Mouse (Mus musculus) left cerebral cortex, postnatal 10 days (tissue): ENCODE data around the gene Actb. TPM values are rescaled to one million over a fixed set of nuclear protein-coding genes. Genes with fewer than 3 reads are reported as not detected.
"Not testable (repeated sequence)": the region's sequence is repeated elsewhere in the genome, so short reads cannot be mapped to it uniquely, and the experiment has no call there.

ENCODE experiments used
- DNase-seq, 2 experiments: peaks; one replicate each; pipeline ENCODE4 v3.0.0; 2021 to 2022; ENCODE audit warnings: low spot score in 2 of 2, mixed read lengths in 1 of 2; ENCODE audit errors: extremely low spot score in 1 of 2
- intact Hi-C: fragments of 180-260 bp; cut with DNase I; formaldehyde crosslinking; loops from one replicate; pipeline ENCODE4 v1.15.1; 2025
- total RNA-seq, 2 experiments: library from RNA; stranded (reverse); gene quantifications; 2 replicates each; pipeline ENCODE4 v1.2.3; 2021

The Actb gene
- total RNA-seq, 2 experiments from 2014 or later = 3,611 to 3,673 TPM

GRCm38 (mm10) chr5:142891396-142891795, 15.2 kb downstream of the Actb start:
- DNase-seq = no peak

GRCm38 (mm10) chr5:142887533-142887932, 19.0 kb downstream of the Actb start:
- not testable (repeated sequence) for DNase-seq

More at GRCm38 (mm10) chr5:142891396-142891795, 15.2 kb downstream of the Actb start:
- intact Hi-C loops = no loop called here

GRCm38 (mm10) chr5:142886761-142887160, 19.8 kb downstream of the Actb start:
- peak in 1 of 2 experiments; percentile 39 for DNase-seq
- intact Hi-C loops = no loop called here

More at GRCm38 (mm10) chr5:142887533-142887932, 19.0 kb downstream of the Actb start:
- intact Hi-C loops = not testable (repeated sequence)

- intact Hi-C loops = no loop called here
- no peak for DNase-seq
These were observed 20.4 kb downstream of the Actb start for GRCm38 (mm10) chr5:142886181-142886580.

- intact Hi-C loops = no loop called here
These were observed 24.1 kb downstream of the Actb start for GRCm38 (mm10) chr5:142882471-142882870.

GRCm38 (mm10) chr5:142881936-142882335, 24.6 kb downstream of the Actb start:
- no peak for DNase-seq
- intact Hi-C loops = no loop called here

More at GRCm38 (mm10) chr5:142882471-142882870, 24.1 kb downstream of the Actb start:
- no peak for DNase-seq

- intact Hi-C loops = no loop called here
- peak in 1 of 2 experiments; percentile 59 for DNase-seq
These were observed 25.6 kb downstream of the Actb start for GRCm38 (mm10) chr5:142880806-142881516.

- DNase-seq = peak in 1 of 2 experiments; percentile 46
- intact Hi-C loops = no loop called here
These were observed 26.3 kb downstream of the Actb start for GRCm38 (mm10) chr5:142880246-142880645.

- intact Hi-C loops = loop anchor here (2.0 to 5.0 kb wide), 3 partner anchors 53 to 188 kb away; no protein-coding TSS in a partner anchor
- DNase-seq = peak; percentile 72 to 87
These were observed 27.0 kb downstream of the Actb start for GRCm38 (mm10) chr5:142879318-142880175.

- intact Hi-C loops = loop anchor here (2.0 to 5.0 kb wide), 3 partner anchors 54 to 189 kb away; no protein-coding TSS in a partner anchor
- peak in 1 of 2 experiments; percentile 74 for DNase-seq
These were observed 28.0 kb downstream of the Actb start for GRCm38 (mm10) chr5:142878570-142878969.

- peak; percentile 88 to 92 for DNase-seq
- intact Hi-C loops = loop anchor here (2.0 to 5.0 kb wide), 3 partner anchors 55 to 190 kb away; no protein-coding TSS in a partner anchor
These were observed 28.9 kb downstream of the Actb start for GRCm38 (mm10) chr5:142877337-142878280.

GRCm38 (mm10) chr5:142876896-142877295, 29.7 kb downstream of the Actb start:
- no peak for DNase-seq
- intact Hi-C loops = loop anchor here (5.0 kb wide), 2 partner anchors 160 to 190 kb away; no protein-coding TSS in a partner anchor

- no peak for DNase-seq
- intact Hi-C loops = loop anchor here (5.0 kb wide), 2 partner anchors 162 to 192 kb away; no protein-coding TSS in a partner anchor
These were observed 31.0 kb downstream of the Actb start for GRCm38 (mm10) chr5:142875513-142875905.

- intact Hi-C loops = loop anchor here (5.0 kb wide), 2 partner anchors 162 to 192 kb away; no protein-coding TSS in a partner anchor
- DNase-seq = peak in 1 of 2 experiments; percentile 40
These were observed 31.6 kb downstream of the Actb start for GRCm38 (mm10) chr5:142874791-142875512.

- DNase-seq = no peak
- intact Hi-C loops = no loop called here
These were observed 32.8 kb downstream of the Actb start for GRCm38 (mm10) chr5:142873718-142874117.

- no peak for DNase-seq
- intact Hi-C loops = no loop called here
These were observed 34.8 kb downstream of the Actb start for GRCm38 (mm10) chr5:142871765-142872164.

- DNase-seq = peak in 1 of 2 experiments; percentile 44
- intact Hi-C loops = no loop called here
These were observed 37.1 kb downstream of the Actb start for GRCm38 (mm10) chr5:142869463-142869862.
